Mouse (Mus musculus) intestine, postnatal 0 days (tissue): ENCODE results near the gene Mb21d2. TPM values are rescaled to one million over a fixed set of nuclear protein-coding genes. Genes with fewer than 3 reads are reported as not detected.

Experiments used
- ATAC-seq: fragments of 200-750 bp; cut with Nextera tagmentation; 2 replicates; pipeline ENCODE4 v1.8.0; 2017; ENCODE audit warnings: mild to moderate bottlenecking, moderate TSS enrichment, moderate library complexity
- H3K27ac ChIP-seq: fragments of 300-500 bp; sonication (generic); 2 replicates; pipeline ENCODE4 v1.5.1; 2014; ENCODE audit warnings: mild to moderate bottlenecking, low read depth, low read length, moderate library complexity
- H3K27me3 ChIP-seq: fragments of 300-500 bp; sonication (generic); replicated peaks from 2 replicates; pipeline ENCODE4 v1.6.1; 2014; ENCODE audit warnings: low read length, mixed read lengths; ENCODE audit not compliant: control insufficient read depth, insufficient read depth
- H3K36me3 ChIP-seq: fragments of 300-500 bp; sonication (generic); 2 replicates; pipeline ENCODE4 v1.6.1; 2014; ENCODE audit warnings: mild to moderate bottlenecking, moderate library complexity; ENCODE audit not compliant: control insufficient read depth, insufficient read depth
- H3K4me1 ChIP-seq: fragments of 300-500 bp; sonication (generic); replicated peaks from 2 replicates; pipeline ENCODE4 v1.6.1; 2014; ENCODE audit warnings: antibody characterized with exemption, low read length, mixed read lengths; ENCODE audit not compliant: control insufficient read depth, insufficient read depth
- H3K4me2 ChIP-seq: fragments of 300-500 bp; sonication (generic); replicated peaks from 2 replicates; pipeline ENCODE4 v1.6.1; 2014; ENCODE audit warnings: low read depth, mild to moderate bottlenecking, moderate library complexity
- H3K4me3 ChIP-seq: fragments of 300-500 bp; sonication (generic); 2 replicates; pipeline ENCODE4 v1.5.1; 2014; ENCODE audit warnings: low read depth, low read length
- H3K9ac ChIP-seq: fragments of 300-500 bp; sonication (generic); 2 replicates; pipeline ENCODE4 v1.6.1; 2014; ENCODE audit warnings: mild to moderate bottlenecking, low read depth, low read length
- H3K9me3 ChIP-seq: fragments of 300-500 bp; sonication (generic); 2 replicates; pipeline ENCODE4 v1.6.1; 2016; ENCODE audit warnings: mixed run types; ENCODE audit not compliant: control insufficient read depth
- CTCF ChIP-seq: sonication (generic); IDR thresholded peaks from 2 replicates; pipeline ENCODE4 v1.5.1; 2016; ENCODE audit warnings: low read depth, mild to moderate bottlenecking, control low read depth, antibody characterized with exemption, moderate library complexity
- WGBS: fragments of 180-500 bp; shearing (Covaris S2); extraction: QIAGEN DNeasy Blood & Tissue Kit; methylation state at CpG from one replicate; pipeline ENCODE4 v1.1.7; 2014; 5-methylcytosine and 5-hydroxymethylcytosine counted together
- polyA plus RNA-seq: library from polyadenylated mRNA; unstranded; fragments of >200 nt; fragmentation: Nextera tagmentation; extraction: Ambion mirVana; gene quantifications from 2 replicates; pipeline ENCODE4 v1.2.1, GENCODE M21; 2015

The Mb21d2 gene
- polyA plus RNA-seq, 1 experiment from 2014 or later = 6.8 TPM

- no peak overlapping the region for H3K4me2 ChIP-seq
- ATAC-seq = no peak
- no peak overlapping the region for H3K27ac ChIP-seq
- no peaks in the 10 kb centered on the region for H3K4me1 ChIP-seq
- H3K9me3 ChIP-seq = peaks cover 4% of the 10 kb centered on the region; the same call in 1 of the 2 replicates
- H3K9ac ChIP-seq = no peak overlapping the region
- no peak for TF ChIP-seq CTCF
- H3K36me3 ChIP-seq = no peaks in the 10 kb centered on the region
- H3K27me3 ChIP-seq = no peaks in the 10 kb centered on the region
- H3K4me3 ChIP-seq = no peak overlapping the region
- 30% methylated on average over 5 of the region's 5 CpGs for WGBS
Observed at GRCm38 (mm10) chr16:28893266-28893665, 36.2 kb downstream of the Mb21d2 start.

GRCm38 (mm10) chr16:28886201-28886745, 43.2 kb downstream of the Mb21d2 start:
- Histone ChIP-seq H3K9me3 (peaks cover 4% of the 10 kb centered on the region; the same call in 1 of the 2 replicates), H3K4me1 (no peaks in the 10 kb centered on the region), H3K4me2 (no peak overlapping the region), H3K27ac (no peak overlapping the region), H3K9ac (no peak overlapping the region), H3K27me3 (no peaks in the 10 kb centered on the region), H3K4me3 (no peak overlapping the region), H3K36me3 (no peaks in the 10 kb centered on the region)
- ATAC-seq = no peak
- WGBS = 67% methylated on average over 9 of the region's 9 CpGs
- TF ChIP-seq CTCF = no peak

GRCm38 (mm10) chr16:28885474-28885873, 44.0 kb downstream of the Mb21d2 start:
- no peak for ATAC-seq
- WGBS = 75% methylated on average over 8 of the region's 8 CpGs
- Histone ChIP-seq H3K27me3 (no peaks in the 10 kb centered on the region), H3K9ac (no peak overlapping the region), H3K4me3 (no peak overlapping the region), H3K4me2 (no peak overlapping the region), H3K4me1 (peaks cover 4% of the 10 kb centered on the region; the same call in 1 of the 2 replicates), H3K36me3 (no peaks in the 10 kb centered on the region), H3K27ac (no peak overlapping the region), H3K9me3 (peaks cover 4% of the 10 kb centered on the region; the same call in 1 of the 2 replicates)
- no peak for TF ChIP-seq CTCF

- no peaks in the 10 kb centered on the region for H3K36me3 ChIP-seq
- TF ChIP-seq CTCF = no peak
- ATAC-seq = no peak
- no peaks in the 10 kb centered on the region for H3K27me3 ChIP-seq
- H3K4me2 ChIP-seq = no peak overlapping the region
- no peak overlapping the region for H3K27ac ChIP-seq
- no peaks in the 10 kb centered on the region for H3K9me3 ChIP-seq
- no peak overlapping the region for H3K9ac ChIP-seq
- peaks cover 8% of the 10 kb centered on the region; the same call in 1 of the 2 replicates for H3K4me1 ChIP-seq
- WGBS = 94% methylated on average over 5 of the region's 5 CpGs
- no peak overlapping the region for H3K4me3 ChIP-seq
Observed at GRCm38 (mm10) chr16:28884661-28885060, 44.8 kb downstream of the Mb21d2 start.

GRCm38 (mm10) chr16:28883649-28884048, 45.8 kb downstream of the Mb21d2 start:
- Histone ChIP-seq H3K4me1 (peaks cover 12% of the 10 kb centered on the region; the same call in 1 of the 2 replicates), H3K4me2 (no peak overlapping the region), H3K36me3 (no peaks in the 10 kb centered on the region), H3K4me3 (no peak overlapping the region), H3K9ac (no peak overlapping the region), H3K9me3 (no peaks in the 10 kb centered on the region), H3K27ac (no peak overlapping the region), H3K27me3 (no peaks in the 10 kb centered on the region)
- 73% methylated on average over 8 of the region's 8 CpGs for WGBS
- no peak for TF ChIP-seq CTCF
- ATAC-seq = no peak

GRCm38 (mm10) chr16:28882687-28883428, 46.6 kb downstream of the Mb21d2 start:
- no peaks in the 10 kb centered on the region for H3K27me3 ChIP-seq
- no peak for ATAC-seq
- H3K9ac ChIP-seq = no peak overlapping the region
- no peak overlapping the region for H3K4me3 ChIP-seq
- no peak overlapping the region for H3K27ac ChIP-seq
- no peak for TF ChIP-seq CTCF
- no peak overlapping the region for H3K4me2 ChIP-seq
- H3K9me3 ChIP-seq = no peaks in the 10 kb centered on the region
- peaks cover 12% of the 10 kb centered on the region; the same call in 1 of the 2 replicates for H3K4me1 ChIP-seq
- no peaks in the 10 kb centered on the region for H3K36me3 ChIP-seq
- 28% methylated on average over 21 of the region's 21 CpGs for WGBS
